Mouse (Mus musculus) myocyte (in vitro differentiated cells): ENCODE measurements around the gene Ptx4.

Experiments
- MAX ChIP-seq: IDR thresholded peaks from one replicate; pipeline ENCODE4 v1.6.1; 2011; ENCODE audit warnings: low read depth, mild to moderate bottlenecking, control low read depth
- POLR2A ChIP-seq: IDR thresholded peaks from one replicate; pipeline ENCODE4 v1.6.1; 2011; ENCODE audit warnings: low read depth, mild to moderate bottlenecking, control low read depth, moderate library complexity; ENCODE audit not compliant: insufficient read length
- USF1 ChIP-seq: IDR thresholded peaks from one replicate; pipeline ENCODE4 v1.6.1; 2011; ENCODE audit warnings: low read depth, mild to moderate bottlenecking, control low read depth, moderate library complexity

- TF ChIP-seq MAX (no peak), USF1 (no peak), POLR2A (no peak)
Measured at GRCm38 (mm10) chr17:25080960-25081381, 39.6 kb upstream of the Ptx4 start.
